ENCODE assay signal across 9 mouse cellular contexts in the genomic region with DNA sequence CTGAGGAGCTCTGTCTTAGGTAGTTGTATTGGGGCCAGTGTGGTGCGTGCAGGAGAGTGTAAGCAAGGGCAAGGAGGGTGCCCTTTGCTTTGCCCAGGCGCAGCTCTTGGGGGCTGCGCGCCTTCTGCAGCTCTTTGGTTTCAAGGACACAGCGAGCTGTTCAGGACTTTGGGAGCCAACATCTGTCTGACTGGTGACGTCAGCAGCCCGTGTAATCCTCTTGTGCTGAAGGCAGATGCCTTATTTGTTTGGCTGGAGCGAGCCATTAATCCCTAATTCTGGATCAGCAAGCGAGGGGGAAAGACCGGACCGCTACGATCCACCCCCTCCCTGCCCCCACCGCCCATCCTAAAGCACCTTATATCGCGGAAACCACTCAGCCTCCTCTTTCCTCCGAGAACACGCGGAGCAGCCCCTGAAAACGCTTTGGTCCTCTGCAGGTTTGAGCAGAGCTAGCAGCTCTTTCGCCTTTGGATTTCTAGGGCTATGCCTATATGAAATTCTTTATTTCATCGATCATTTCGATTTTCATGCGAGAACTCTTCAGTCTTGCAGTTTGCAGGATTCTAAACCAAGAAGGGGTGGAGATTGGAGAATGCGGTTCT.
DNase-seq lines count a peak whose midpoint lies in the region; ATAC-seq lines count a peak whose summit lies in the region.
"Had no signal": no experiment of that assay in that cellular context is flagged by ENCODE, and none has a peak within 500 bp of the region (broad histone marks: within the 10 kb centered on the region; RNA-seq: fewer than 3 reads in every experiment).

No protein-coding gene starts in this region.

- WGBS in heart, embryonic 16.5 days = 1% methylated on average over 24 of the region's 24 CpGs
- WGBS in embryonic facial prominence, embryonic 13.5 days = under 1% methylated on average over 24 of the region's 24 CpGs

- no peak overlapping the region for H3K9ac ChIP-seq in heart, embryonic 16.5 days (ENCODE audit: low read length)
- H3K9ac ChIP-seq in embryonic facial prominence, embryonic 13.5 days = no peak overlapping the region

- H3K27me3 ChIP-seq in heart, embryonic 16.5 days (ENCODE audit: control insufficient read depth, insufficient read depth, low read length) = peaks cover 68% of the 10 kb centered on the region
- peaks cover 93% of the 10 kb centered on the region for H3K27me3 ChIP-seq in embryonic facial prominence, embryonic 13.5 days

- H3K4me3 ChIP-seq in heart, embryonic 16.5 days (ENCODE audit: low read length) = peak overlapping the region; percentile 21
- peak overlapping the region; percentile 33 for H3K4me3 ChIP-seq in embryonic facial prominence, embryonic 13.5 days
- H3K4me3 ChIP-seq: myocyte had no signal

- H3K36me3 ChIP-seq in heart, embryonic 16.5 days (ENCODE audit: control insufficient read depth, insufficient read depth) = no peaks in the 10 kb centered on the region
- no peaks in the 10 kb centered on the region for H3K36me3 ChIP-seq in embryonic facial prominence, embryonic 13.5 days

- no peaks in the 10 kb centered on the region for H3K4me1 ChIP-seq in heart, embryonic 16.5 days (ENCODE audit: control insufficient read depth, insufficient read depth, low read length)
- peaks cover 15% of the 10 kb centered on the region for H3K4me1 ChIP-seq in embryonic facial prominence, embryonic 13.5 days

- DNase-seq in heart, postnatal 14 days = no peak
- DNase-seq in layer of hippocampus, adult 18-20 months (ENCODE audit: low spot score in 2 of 2) = peak; percentile 43 to 76
- DNase-seq in neural tube, embryonic 10.5 days (ENCODE audit: extremely low spot score, low spot score) = peak; percentile 77
- no peak for DNase-seq in adrenal gland, adult 8-10 months
- no peak for DNase-seq in testis, postnatal 14 days (ENCODE audit: low spot score)
- no peak for DNase-seq in adrenal gland, postnatal 4 days (ENCODE audit: low spot score in 2 of 2)

- no peaks in the 10 kb centered on the region for H3K9me3 ChIP-seq in heart, embryonic 16.5 days (replicated peaks; ENCODE audit: control insufficient read depth, low read length)
- H3K9me3 ChIP-seq in embryonic facial prominence, embryonic 13.5 days = no peaks in the 10 kb centered on the region

- intact Hi-C loops in heart, postnatal 14 days (cut with DNase I) = no loop called here

- ATAC-seq in heart, embryonic 16.5 days (replicated peaks; ENCODE audit: extremely low read depth, insufficient read depth, low FRiP score) = no peak
- ATAC-seq in embryonic facial prominence, embryonic 13.5 days (ENCODE audit: insufficient number of reproducible peaks, insufficient read depth, low FRiP score, low TSS enrichment, low read depth) = no peak

- no peak overlapping the region for H3K27ac ChIP-seq in heart, embryonic 16.5 days (ENCODE audit: low read length)
- no peak overlapping the region for H3K27ac ChIP-seq in embryonic facial prominence, embryonic 13.5 days

- peak overlapping the region; percentile 35 for H3K4me2 ChIP-seq in heart, embryonic 16.5 days (ENCODE audit: low read depth, low read length)
- peak overlapping the region; percentile 54 for H3K4me2 ChIP-seq in embryonic facial prominence, embryonic 13.5 days

Comparison
In these comparisons a context has a peak if more than half of its experiments do, and no peak if none do; other contexts are left out.
1. DNase-seq: peak in layer of hippocampus, adult 18-20 months (2 of 2) and neural tube, embryonic 10.5 days (single experiment); none in heart, postnatal 14 days (0 of 2), adrenal gland, adult 8-10 months (single experiment), testis, postnatal 14 days (single experiment) and adrenal gland, postnatal 4 days (0 of 2).